ENCODE assay signal across 9 mouse cellular contexts in the genomic region with DNA sequence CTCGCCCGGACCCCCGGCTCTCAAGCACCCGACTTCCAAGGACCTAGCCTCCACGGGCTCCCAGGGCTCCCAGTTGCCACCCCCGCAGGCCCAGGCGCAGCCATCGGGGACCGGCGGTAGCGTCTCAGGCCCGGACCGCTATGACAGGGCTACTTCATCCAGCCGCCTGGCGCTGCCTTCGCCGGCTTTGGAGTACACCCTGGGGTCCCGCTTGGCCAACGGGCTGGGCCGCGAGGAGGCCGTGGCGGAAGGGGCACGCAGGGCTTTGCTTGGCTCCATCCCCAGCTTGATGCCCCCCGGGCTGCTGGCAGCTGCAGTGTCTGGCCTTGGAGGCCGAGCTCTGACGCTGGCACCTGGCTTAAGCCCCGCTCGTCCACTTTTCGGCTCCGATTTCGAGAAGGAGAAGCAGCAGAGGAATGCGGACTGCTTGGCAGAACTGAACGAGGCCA. TPM values are rescaled to one million over a fixed set of nuclear protein-coding genes. Genes with fewer than 3 reads are reported as not detected.
A peak's percentile ranks its signal among the peaks of the same experiment; 100 is the strongest.
DNase-seq lines count a peak whose midpoint lies in the region; ATAC-seq and TF ChIP-seq lines count a peak whose summit lies in the region.
"Had no signal": no experiment of that assay in that cellular context is flagged by ENCODE, and none has a peak within 500 bp of the region (broad histone marks: within the 10 kb centered on the region; RNA-seq: fewer than 3 reads in every experiment).

No protein-coding gene starts in this region.

- ATAC-seq in heart, embryonic 11.5 days (replicated peaks; ENCODE audit: insufficient number of reproducible peaks, low FRiP score, low TSS enrichment), result no peak
- ATAC-seq in heart, embryonic 15.5 days (replicated peaks; ENCODE audit: insufficient number of reproducible peaks, insufficient read depth, low FRiP score, low read depth), result peak; percentile 0; the same call in 1 of the 2 replicates
- ATAC-seq in liver, embryonic 15.5 days (ENCODE audit: insufficient read depth), result no peak

- DNase-seq in heart, adult 9 months (ENCODE audit: low spot score in 2 of 2), result no peak
- DNase-seq in CH12.LX (ENCODE audit: extremely low read depth), result no peak
- DNase-seq in testis, postnatal 10 days (ENCODE audit: low spot score), result peak; percentile 72
- DNase-seq in left cerebral cortex, adult 18-20 months (ENCODE audit: low spot score in 2 of 2), result no peak

- no peaks in the 10 kb centered on the region for H3K79me2 ChIP-seq in CH12.LX (replicated peaks; ENCODE audit: control insufficient read depth, extremely low read depth, insufficient read depth, poor library complexity, severe bottlenecking)

- TF ChIP-seq RAD21 in CH12.LX (IDR thresholded peaks at IDR 0.05; ENCODE audit: low read depth, low read length), result no peak

- peak overlapping the region; percentile 100 for H3K4me2 ChIP-seq in heart, embryonic 11.5 days
- peak overlapping the region; percentile 58; the same call in 1 of the 2 replicates for H3K4me2 ChIP-seq in CH12.LX (ENCODE audit: insufficient read depth, low read depth, poor library complexity, severe bottlenecking)
- H3K4me2 ChIP-seq in heart, embryonic 15.5 days, result peak overlapping the region; percentile 93
- peak overlapping the region; percentile 99 for H3K4me2 ChIP-seq in liver, embryonic 15.5 days

- WGBS in heart, embryonic 11.5 days (ENCODE audit: insufficient replicate concordance), result 6% methylated on average over 34 of the region's 34 CpGs
- WGBS in heart, embryonic 15.5 days, result 4% methylated on average over 34 of the region's 34 CpGs
- WGBS in liver, embryonic 15.5 days (ENCODE audit: insufficient replicate concordance), result 16% methylated on average over 34 of the region's 34 CpGs

- no peaks in the 10 kb centered on the region for H3K9me3 ChIP-seq in heart, embryonic 11.5 days (replicated peaks; ENCODE audit: control insufficient read depth, low read length)
- peaks cover 4% of the 10 kb centered on the region for H3K9me3 ChIP-seq in CH12.LX (replicated peaks; ENCODE audit: low read length)
- H3K9me3 ChIP-seq in heart, embryonic 15.5 days (replicated peaks), result no peaks in the 10 kb centered on the region
- no peaks in the 10 kb centered on the region for H3K9me3 ChIP-seq in liver, embryonic 15.5 days (replicated peaks)

- H3K36me3 ChIP-seq in heart, embryonic 11.5 days (ENCODE audit: control insufficient read depth, insufficient read depth, low read length), result peaks cover 10% of the 10 kb centered on the region; the same call in 1 of the 2 replicates
- peaks cover 8 to 23% of the 10 kb centered on the region in 2 experiments for H3K36me3 ChIP-seq in CH12.LX (replicated peaks in 1 of 2; ENCODE audit: control insufficient read depth in 1 of 2, insufficient read depth in 1 of 2, low read length in 1 of 2)
- H3K36me3 ChIP-seq in heart, embryonic 15.5 days, result peaks cover 22% of the 10 kb centered on the region
- H3K36me3 ChIP-seq in liver, embryonic 15.5 days (replicated peaks), result peaks cover 10% of the 10 kb centered on the region

- dilution Hi-C loops in CH12.LX (cut with MboI; ENCODE audit: extremely low pct_ligation_motif_present, extremely low pct_unique_long_range_greater_than_20kb, low sequenced_read_pairs), result no loop called here

- H3K9ac ChIP-seq in heart, embryonic 11.5 days (ENCODE audit: low read depth, low read length), result peak overlapping the region; percentile 91
- peak overlapping the region; percentile 78 for H3K9ac ChIP-seq in CH12.LX (ENCODE audit: insufficient read depth, low read depth)
- peak overlapping the region; percentile 89 for H3K9ac ChIP-seq in heart, embryonic 15.5 days
- peak overlapping the region; percentile 84 for H3K9ac ChIP-seq in liver, embryonic 15.5 days

- H3K4me3 ChIP-seq in heart, embryonic 11.5 days (ENCODE audit: low read depth, low read length), result peak overlapping the region; percentile 85
- H3K4me3 ChIP-seq in CH12.LX (replicated peaks in 1 of 3; ENCODE audit: low read depth in 2 of 3, low read length in 2 of 3, poor library complexity in 1 of 3), result peak overlapping the region; percentile 50 to 83 (median 66)
- H3K4me3 ChIP-seq in bone marrow macrophage, adult 2 months (ENCODE audit: insufficient read depth, low read length), result peak overlapping the region; percentile 86
- peak overlapping the region; percentile 77 for H3K4me3 ChIP-seq in heart, embryonic 15.5 days
- peak overlapping the region; percentile 83 for H3K4me3 ChIP-seq in liver, embryonic 15.5 days (replicated peaks)

- H3K27me3 ChIP-seq in heart, embryonic 11.5 days (ENCODE audit: control insufficient read depth, insufficient read depth, low read length), result no peaks in the 10 kb centered on the region
- peaks cover 9% of the 10 kb centered on the region for H3K27me3 ChIP-seq in CH12.LX (replicated peaks)
- no peaks in the 10 kb centered on the region for H3K27me3 ChIP-seq in heart, embryonic 15.5 days
- no peaks in the 10 kb centered on the region for H3K27me3 ChIP-seq in liver, embryonic 15.5 days

- in situ Hi-C loops in CH12.LX (cut with MboI; ENCODE audit: low pct_ligation_motif_present, low pct_unique_long_range_greater_than_20kb, low sequenced_read_pairs), result no loop called here

- no peak for TF ChIP-seq CTCF in CH12.LX (conservative IDR thresholded peaks at IDR 0.05 in 1 of 2, IDR thresholded peaks at IDR 0.05 in 1 of 2; ENCODE audit: low read depth in 2 of 2, low read length in 2 of 2)
- no peak for TF ChIP-seq CTCF in bone marrow macrophage, adult 2 months (IDR thresholded peaks at IDR 0.05; ENCODE audit: low read depth, low read length)

- peak overlapping the region; percentile 88; the same call in 1 of the 2 replicates for H3K27ac ChIP-seq in heart, embryonic 11.5 days (ENCODE audit: low read depth, low read length)
- no peak overlapping the region for H3K27ac ChIP-seq in CH12.LX (ENCODE audit: insufficient read depth, low read depth)
- no peak overlapping the region for H3K27ac ChIP-seq in bone marrow macrophage, adult 2 months (ENCODE audit: insufficient read depth, low read depth, low read length)
- H3K27ac ChIP-seq in heart, embryonic 15.5 days, result peak overlapping the region; percentile 95
- H3K27ac ChIP-seq in liver, embryonic 15.5 days (replicated peaks), result peak overlapping the region; percentile 92

- TF ChIP-seq EP300 in CH12.LX (IDR thresholded peaks at IDR 0.05; ENCODE audit: low read length), result no peak

- peaks cover 29% of the 10 kb centered on the region for H3K4me1 ChIP-seq in heart, embryonic 11.5 days (ENCODE audit: control insufficient read depth, insufficient read depth, low read length)
- H3K4me1 ChIP-seq in CH12.LX (ENCODE audit: control insufficient read depth in 1 of 2, insufficient read depth in 2 of 2), result peaks cover 7 to 48% of the 10 kb centered on the region in 2 experiments; a peak in 2 of 4 replicates
- peaks cover 10% of the 10 kb centered on the region for H3K4me1 ChIP-seq in bone marrow macrophage, adult 2 months (ENCODE audit: control insufficient read depth, insufficient read depth, low read length)
- H3K4me1 ChIP-seq in heart, embryonic 15.5 days (replicated peaks), result peaks cover 60% of the 10 kb centered on the region
- peaks cover 75% of the 10 kb centered on the region for H3K4me1 ChIP-seq in liver, embryonic 15.5 days (replicated peaks)

- TF ChIP-seq POLR2A in CH12.LX (IDR thresholded peaks at IDR 0.05; ENCODE audit: low read depth, low read length), result no peak
- no peak for TF ChIP-seq POLR2A in bone marrow macrophage, adult 2 months (IDR thresholded peaks at IDR 0.05; ENCODE audit: borderline replicate concordance, low read depth, low read length)

RNA-seq across cellular contexts. Expression of a gene that starts 0.8 kb away (rescaled TPM):
- polyA plus RNA-seq in heart, embryonic 11.5 days (2014; fragmentation: Nextera tagmentation; extraction: Ambion mirVana), result 13.9 and 14.2 TPM in 2 replicates
- 11.8 and 12.8 TPM in 2 replicates for total RNA-seq in CH12.LX (2012; rRNA removed)
- total RNA-seq in CH12.LX (2014; rRNA removed), result 3.7 and 4.9 TPM in 2 replicates
- 6.6 and 7.1 TPM in 2 replicates for polyA plus RNA-seq in CH12.LX (2012; ENCODE audit: insufficient read length, low read depth)
- polyA plus RNA-seq in bone marrow macrophage, adult 2 months (2012; ENCODE audit: insufficient read depth, insufficient read length, missing spikeins), result 16.4 and 17.5 TPM in 2 replicates
- 11.5 and 17.6 TPM in 2 replicates for polyA plus RNA-seq in heart, embryonic 15.5 days (2015; fragmentation: Nextera tagmentation; extraction: Ambion mirVana)
- 8.2 and 9.9 TPM in 2 replicates for polyA plus RNA-seq in liver, embryonic 15.5 days (2015; fragmentation: Nextera tagmentation; extraction: Ambion mirVana)
- 10 to 100 TPM; 55.7 to 57.8 TPM for total RNA-seq in left cerebral cortex, adult 18-20 months (2021)

RNA-seq across cellular contexts. Expression of a gene that starts 13.6 kb away (rescaled TPM):
- polyA plus RNA-seq in heart, embryonic 11.5 days (2014; fragmentation: Nextera tagmentation; extraction: Ambion mirVana), result 2.1 and 2.2 TPM in 2 replicates
- total RNA-seq in CH12.LX (2012; rRNA removed) (2.5 and 2.8 TPM in 2 replicates), CH12.LX (2014; rRNA removed) (1.2 and 1.3 TPM in 2 replicates)
- polyA plus RNA-seq in CH12.LX (2012; ENCODE audit: insufficient read length, low read depth), result 4.1 and 4.7 TPM in 2 replicates
- polyA plus RNA-seq in bone marrow macrophage, adult 2 months (2012; ENCODE audit: insufficient read depth, insufficient read length, missing spikeins), result 1.0 and 1.2 TPM in 2 replicates
- polyA plus RNA-seq in heart, embryonic 15.5 days (2015; fragmentation: Nextera tagmentation; extraction: Ambion mirVana), result 2.2 and 2.3 TPM in 2 replicates
- 0.15 and 0.55 TPM in 2 replicates for polyA plus RNA-seq in liver, embryonic 15.5 days (2015; fragmentation: Nextera tagmentation; extraction: Ambion mirVana)
- total RNA-seq in left cerebral cortex, adult 18-20 months (2021), result 10 to 100 TPM; 53.8 to 59.5 TPM

RNA-seq across cellular contexts. Expression of a gene that starts 17.5 kb away (rescaled TPM):
- polyA plus RNA-seq in heart, embryonic 11.5 days (2014; fragmentation: Nextera tagmentation; extraction: Ambion mirVana), result not detected in 2 replicates
- not detected in 2 replicates for total RNA-seq in CH12.LX (2012; rRNA removed)
- not detected in 2 replicates for total RNA-seq in CH12.LX (2014; rRNA removed)
- not detected in 2 replicates for polyA plus RNA-seq in CH12.LX (2012; ENCODE audit: insufficient read length, low read depth)
- not detected in 2 replicates for polyA plus RNA-seq in bone marrow macrophage, adult 2 months (2012; ENCODE audit: insufficient read depth, insufficient read length, missing spikeins)
- polyA plus RNA-seq in heart, embryonic 15.5 days (2015; fragmentation: Nextera tagmentation; extraction: Ambion mirVana), result not detected in 2 replicates
- not detected in 2 replicates for polyA plus RNA-seq in liver, embryonic 15.5 days (2015; fragmentation: Nextera tagmentation; extraction: Ambion mirVana)
- under 1 TPM; 0.40 to 0.49 TPM for total RNA-seq in left cerebral cortex, adult 18-20 months (2021)

RNA-seq across cellular contexts. Expression of a gene that starts 18.7 kb away (rescaled TPM):
- 0.59 TPM in 1 of 2 replicates, not detected in the other for polyA plus RNA-seq in heart, embryonic 11.5 days (2014; fragmentation: Nextera tagmentation; extraction: Ambion mirVana)
- 0.08 TPM in 1 of 2 replicates, not detected in the other for total RNA-seq in CH12.LX (2012; rRNA removed)
- total RNA-seq in CH12.LX (2014; rRNA removed), result not detected in 2 replicates
- not detected in 2 replicates for polyA plus RNA-seq in CH12.LX (2012; ENCODE audit: insufficient read length, low read depth)
- not detected in 2 replicates for polyA plus RNA-seq in bone marrow macrophage, adult 2 months (2012; ENCODE audit: insufficient read depth, insufficient read length, missing spikeins)
- 0.14 and 0.61 TPM in 2 replicates for polyA plus RNA-seq in heart, embryonic 15.5 days (2015; fragmentation: Nextera tagmentation; extraction: Ambion mirVana)
- 45.8 and 52.1 TPM in 2 replicates for polyA plus RNA-seq in liver, embryonic 15.5 days (2015; fragmentation: Nextera tagmentation; extraction: Ambion mirVana)
- total RNA-seq in left cerebral cortex, adult 18-20 months (2021), result not detected
- total RNA-seq: layer of hippocampus, postnatal 36 days had no signal

RNA-seq across cellular contexts. Expression of a gene that starts 19.5 kb away (rescaled TPM):
- 17.6 and 21.4 TPM in 2 replicates for polyA plus RNA-seq in heart, embryonic 11.5 days (2014; fragmentation: Nextera tagmentation; extraction: Ambion mirVana)
- total RNA-seq in CH12.LX (2012; rRNA removed) (129 and 141 TPM in 2 replicates), CH12.LX (2014; rRNA removed) (42.0 and 43.7 TPM in 2 replicates)
- 97.4 and 111 TPM in 2 replicates for polyA plus RNA-seq in CH12.LX (2012; ENCODE audit: insufficient read length, low read depth)
- 61.9 and 64.4 TPM in 2 replicates for polyA plus RNA-seq in bone marrow macrophage, adult 2 months (2012; ENCODE audit: insufficient read depth, insufficient read length, missing spikeins)
- 19.6 and 27.3 TPM in 2 replicates for polyA plus RNA-seq in heart, embryonic 15.5 days (2015; fragmentation: Nextera tagmentation; extraction: Ambion mirVana)
- polyA plus RNA-seq in liver, embryonic 15.5 days (2015; fragmentation: Nextera tagmentation; extraction: Ambion mirVana), result 14.6 and 15.4 TPM in 2 replicates
- 100 to 1,000 TPM; 116 to 123 TPM for total RNA-seq in left cerebral cortex, adult 18-20 months (2021)

Comparison
In these comparisons a context has a peak if more than half of its experiments do, and no peak if none do; other contexts are left out.
1. H3K27ac ChIP-seq: peak in heart, embryonic 11.5 days (single experiment), heart, embryonic 15.5 days (single experiment) and liver, embryonic 15.5 days (single experiment); none in CH12.LX (single experiment) and bone marrow macrophage, adult 2 months (single experiment).
2. Peak in every context shown above with its lines, with median percentiles within 50 percentile points of each other: H3K4me2 ChIP-seq, H3K4me3 ChIP-seq and H3K9ac ChIP-seq.